Mouse (Mus musculus) small intestine, adult 2 months (tissue): ENCODE results near the gene Ttc28. TPM values are rescaled to one million over a fixed set of nuclear protein-coding genes. Genes with fewer than 3 reads are reported as not detected.

Experiments
- H3K27ac ChIP-seq: fragments of 200-500 bp; 2 replicates; pipeline ENCODE4 v1.5.1; 2012; ENCODE audit warnings: low read depth, low read length, control low read depth, inconsistent platforms; ENCODE audit not compliant: insufficient read depth
- H3K27me3 ChIP-seq: fragments of 200-500 bp; 2 replicates; pipeline ENCODE4 v1.6.1; 2012; ENCODE audit warnings: mild to moderate bottlenecking, moderate library complexity, low read length, inconsistent platforms; ENCODE audit not compliant: control insufficient read depth, insufficient read depth
- H3K36me3 ChIP-seq: fragments of 200-500 bp; 2 replicates; pipeline ENCODE4 v1.6.1; 2012; ENCODE audit warnings: mild to moderate bottlenecking, low read length, control low read depth, inconsistent platforms; ENCODE audit not compliant: control insufficient read depth, insufficient read depth
- H3K4me1 ChIP-seq: fragments of 200-500 bp; 2 replicates; pipeline ENCODE4 v1.6.1; 2012; ENCODE audit warnings: low read length, inconsistent platforms, mixed read lengths; ENCODE audit not compliant: control insufficient read depth, insufficient read depth, insufficient read length
- H3K4me3 ChIP-seq: fragments of 200-500 bp; 2 replicates; pipeline ENCODE4 v1.5.1; 2012; ENCODE audit warnings: low read depth, mild to moderate bottlenecking, control low read depth, inconsistent platforms, low read length, moderate library complexity
- CTCF ChIP-seq: fragments of 200-500 bp; IDR thresholded peaks from 2 replicates; pipeline ENCODE4 v1.5.1; 2012; ENCODE audit warnings: low read depth, mild to moderate bottlenecking, control low read depth, inconsistent platforms, low read length, moderate library complexity, mixed read lengths; ENCODE audit not compliant: insufficient replicate concordance, insufficient read length; ENCODE audit errors: extremely low read depth
- POLR2A ChIP-seq: fragments of 200-500 bp; IDR thresholded peaks from 2 replicates; pipeline ENCODE4 v1.6.1; 2012; ENCODE audit warnings: low read depth, mild to moderate bottlenecking, control low read depth, inconsistent platforms, low read length, moderate library complexity
- WGBS: fragments of 180-500 bp; shearing (Covaris S2); methylation state at CpG from one replicate; pipeline ENCODE4 v1.1.7; 2018; 5-methylcytosine and 5-hydroxymethylcytosine counted together
- polyA plus RNA-seq: library from polyadenylated mRNA; depleted of rRNA; stranded (reverse); fragments of >200 nt; gene quantifications from 2 replicates; pipeline ENCODE4 v1.2.3, GENCODE M21; 2012

The Ttc28 gene
- polyA plus RNA-seq, 1 experiment: 3.2 TPM

GRCm38 (mm10) chr5:111284420-111285175, 405.0 kb downstream of the Ttc28 start:
- no peak overlapping the region for H3K4me3 ChIP-seq
- H3K27ac ChIP-seq: no peak overlapping the region
- H3K36me3 ChIP-seq: no peaks in the 10 kb centered on the region
- no peak for TF ChIP-seq CTCF
- TF ChIP-seq POLR2A: no peak
- no peaks in the 10 kb centered on the region for H3K27me3 ChIP-seq
- 83% methylated on average over 19 of the region's 19 CpGs for WGBS
- no peaks in the 10 kb centered on the region; the same call in 1 of the 2 replicates for H3K4me1 ChIP-seq

GRCm38 (mm10) chr5:111287571-111287970, 408.0 kb downstream of the Ttc28 start:
- 74% methylated on average over 5 of the region's 5 CpGs for WGBS
- Histone ChIP-seq H3K36me3 (no peaks in the 10 kb centered on the region), H3K27ac (no peak overlapping the region), H3K4me1 (no peaks in the 10 kb centered on the region), H3K27me3 (no peaks in the 10 kb centered on the region), H3K4me3 (no peak overlapping the region)
- no peak for TF ChIP-seq CTCF
- no peak for TF ChIP-seq POLR2A

GRCm38 (mm10) chr5:111288486-111288885, 408.9 kb downstream of the Ttc28 start:
- Histone ChIP-seq H3K36me3 (no peaks in the 10 kb centered on the region), H3K27me3 (no peaks in the 10 kb centered on the region), H3K4me1 (no peaks in the 10 kb centered on the region), H3K4me3 (no peak overlapping the region), H3K27ac (no peak overlapping the region)
- 64% methylated on average over 11 of the region's 11 CpGs for WGBS
- TF ChIP-seq CTCF: no peak
- no peak for TF ChIP-seq POLR2A

DNA sequence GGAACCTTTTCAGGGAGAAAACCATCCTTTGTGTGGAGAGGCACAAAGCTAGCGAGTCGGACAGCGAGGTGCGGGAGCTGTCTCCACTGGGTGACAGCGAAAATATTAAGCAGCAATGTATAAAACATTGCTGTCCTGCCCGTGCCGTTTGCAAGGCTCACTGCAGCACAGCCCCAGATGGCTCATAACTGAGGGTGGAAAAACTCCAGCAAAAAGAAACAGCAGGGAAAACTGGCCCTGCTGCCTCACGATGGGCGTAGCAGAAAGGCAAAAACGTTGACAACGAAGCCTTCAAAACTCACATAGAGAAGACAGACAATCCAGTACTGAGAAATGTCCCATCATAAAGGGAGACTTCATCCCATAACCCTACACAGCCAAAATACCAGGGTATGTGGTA, 410.5 kb downstream of the Ttc28 start:
- Histone ChIP-seq H3K4me3 (no peak overlapping the region), H3K27me3 (no peaks in the 10 kb centered on the region), H3K36me3 (no peaks in the 10 kb centered on the region), H3K4me1 (no peaks in the 10 kb centered on the region), H3K27ac (no peak overlapping the region)
- WGBS: 89% methylated on average over 11 of the region's 11 CpGs
- TF ChIP-seq POLR2A (no peak), CTCF (no peak)

DNA sequence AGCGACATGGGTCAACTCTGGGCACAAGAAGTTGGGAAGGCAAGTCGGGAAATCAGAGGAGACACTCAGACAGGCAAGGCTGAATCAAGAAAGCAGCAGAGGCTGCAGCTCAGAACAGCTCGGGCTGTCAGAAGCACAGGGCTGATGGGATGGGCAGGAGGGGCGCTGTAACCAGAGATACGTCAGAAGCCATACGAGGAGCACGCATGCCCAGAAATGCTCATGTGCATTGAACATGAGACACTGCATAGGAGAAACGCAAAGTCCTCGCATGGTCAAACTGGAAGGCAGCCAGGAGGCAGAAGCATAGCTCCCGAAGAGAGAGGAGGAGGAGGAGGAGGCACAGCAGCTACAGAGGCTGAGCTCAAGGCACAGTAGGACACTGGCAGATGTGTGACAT, 412.0 kb downstream of the Ttc28 start:
- H3K4me1 ChIP-seq: no peaks in the 10 kb centered on the region
- 51% methylated on average over 10 of the region's 10 CpGs for WGBS
- H3K27me3 ChIP-seq: no peaks in the 10 kb centered on the region
- no peak overlapping the region for H3K27ac ChIP-seq
- no peak overlapping the region for H3K4me3 ChIP-seq
- no peaks in the 10 kb centered on the region for H3K36me3 ChIP-seq
- TF ChIP-seq CTCF (no peak), POLR2A (no peak)

- no peaks in the 10 kb centered on the region for H3K36me3 ChIP-seq
- 68% methylated on average over 5 of the region's 5 CpGs for WGBS
- H3K27me3 ChIP-seq: no peaks in the 10 kb centered on the region
- H3K27ac ChIP-seq: no peak overlapping the region
- H3K4me3 ChIP-seq: no peak overlapping the region
- H3K4me1 ChIP-seq: no peaks in the 10 kb centered on the region
- TF ChIP-seq CTCF (no peak), POLR2A (no peak)
Measured at GRCm38 (mm10) chr5:111297801-111298200, 418.2 kb downstream of the Ttc28 start.

- Histone ChIP-seq H3K36me3 (no peaks in the 10 kb centered on the region), H3K4me1 (no peaks in the 10 kb centered on the region), H3K27me3 (no peaks in the 10 kb centered on the region), H3K4me3 (no peak overlapping the region), H3K27ac (no peak overlapping the region)
- 35% methylated on average over 7 of the region's 7 CpGs for WGBS
- TF ChIP-seq POLR2A (no peak), CTCF (no peak)
Measured at GRCm38 (mm10) chr5:111298706-111299105, 419.1 kb downstream of the Ttc28 start.
